ENCODE assay signal across 12 mouse cellular contexts in genomic region chr13:83537163-83537562, GRCm38 (mm10). TPM values are rescaled to one million over a fixed set of nuclear protein-coding genes. Genes with fewer than 3 reads are reported as not detected.
DNase-seq lines count a peak whose midpoint lies in the region; ATAC-seq and TF ChIP-seq lines count a peak whose summit lies in the region.
"Had no signal": no experiment of that assay in that cellular context is flagged by ENCODE, and none has a peak within 500 bp of the region (broad histone marks: within the 10 kb centered on the region; RNA-seq: fewer than 3 reads in every experiment).

No protein-coding gene starts in this region.

- H3K9ac ChIP-seq in forebrain, embryonic 16.5 days (replicated peaks; ENCODE audit: low read depth, low read length), result no peak overlapping the region
- no peak overlapping the region for H3K9ac ChIP-seq in intestine, postnatal 0 days (ENCODE audit: low read depth, low read length)
- H3K9ac ChIP-seq: embryonic facial prominence, embryonic 15.5 days had no signal

- peak overlapping the region; percentile 33; the same call in 1 of the 2 replicates for H3K27ac ChIP-seq in forebrain, embryonic 16.5 days (ENCODE audit: low read length)
- H3K27ac ChIP-seq in intestine, postnatal 0 days (ENCODE audit: low read depth, low read length), result no peak overlapping the region
- H3K27ac ChIP-seq: embryonic facial prominence, embryonic 15.5 days had no signal

- no peak overlapping the region for H3K4me3 ChIP-seq in forebrain, embryonic 16.5 days (replicated peaks; ENCODE audit: low read length)
- H3K4me3 ChIP-seq in intestine, postnatal 0 days (ENCODE audit: low read depth, low read length), result no peak overlapping the region
- H3K4me3 ChIP-seq: embryonic facial prominence, embryonic 15.5 days had no signal

- WGBS in forebrain, embryonic 16.5 days, result 44% methylated on average over 5 of the region's 5 CpGs
- 68% methylated on average over 5 of the region's 5 CpGs for WGBS in intestine, postnatal 0 days

- H3K9me3 ChIP-seq in forebrain, embryonic 16.5 days (ENCODE audit: control insufficient read depth, low read length), result no peaks in the 10 kb centered on the region
- H3K9me3 ChIP-seq in intestine, postnatal 0 days (ENCODE audit: control insufficient read depth), result no peaks in the 10 kb centered on the region
- H3K9me3 ChIP-seq: embryonic facial prominence, embryonic 15.5 days had no signal

- no peaks in the 10 kb centered on the region for H3K36me3 ChIP-seq in forebrain, embryonic 16.5 days (ENCODE audit: control insufficient read depth, insufficient read depth)
- H3K36me3 ChIP-seq in intestine, postnatal 0 days (ENCODE audit: control insufficient read depth, insufficient read depth), result no peaks in the 10 kb centered on the region
- H3K36me3 ChIP-seq: embryonic facial prominence, embryonic 15.5 days had no signal

- no peak for TF ChIP-seq CTCF in intestine, postnatal 0 days (IDR thresholded peaks at IDR 0.05; ENCODE audit: low read depth)

- peak; percentile 63 to 80 for DNase-seq in frontal cortex, adult 2 months (ENCODE audit: extremely low spot score in 1 of 2, low spot score in 1 of 2)
- no peak for DNase-seq in frontal cortex, postnatal 10 days (ENCODE audit: low spot score in 2 of 2)
- DNase-seq in right cerebral cortex, adult 2 months (ENCODE audit: low spot score in 2 of 2), result peak; percentile 65 to 74
- DNase-seq in right cerebral cortex, postnatal 4 days, result no peak
- peak; percentile 65 for DNase-seq in left cerebral cortex, postnatal 4 days
- DNase-seq in thymus, postnatal 36 days, result no peak
- DNase-seq: gastrocnemius, postnatal 25 days; kidney, postnatal 36 days; liver had no signal

- H3K4me2 ChIP-seq in forebrain, embryonic 16.5 days (ENCODE audit: low read length), result no peak overlapping the region; the same call in 1 of the 2 replicates
- no peak overlapping the region for H3K4me2 ChIP-seq in intestine, postnatal 0 days (replicated peaks; ENCODE audit: low read depth)
- H3K4me2 ChIP-seq: embryonic facial prominence, embryonic 15.5 days had no signal

- peaks cover under 1% of the 10 kb centered on the region; the same call in 1 of the 2 replicates for H3K4me1 ChIP-seq in forebrain, embryonic 16.5 days (replicated peaks; ENCODE audit: control insufficient read depth, insufficient read depth, low read length)
- H3K4me1 ChIP-seq in intestine, postnatal 0 days (replicated peaks; ENCODE audit: control insufficient read depth, insufficient read depth, low read length), result no peaks in the 10 kb centered on the region

- ATAC-seq in forebrain, embryonic 16.5 days, result peak; percentile 80
- no peak for ATAC-seq in intestine, postnatal 0 days

- intact Hi-C loops in left cerebral cortex, postnatal 4 days (cut with DNase I), result no loop called here

- H3K27me3 ChIP-seq in forebrain, embryonic 16.5 days (replicated peaks; ENCODE audit: control insufficient read depth, insufficient read depth, low read length), result no peaks in the 10 kb centered on the region
- H3K27me3 ChIP-seq in intestine, postnatal 0 days (replicated peaks; ENCODE audit: control insufficient read depth, insufficient read depth, low read length), result no peaks in the 10 kb centered on the region
- H3K27me3 ChIP-seq: embryonic facial prominence, embryonic 15.5 days had no signal

RNA-seq across cellular contexts. Expression of gene Mef2c, which starts 33.3 kb away (rescaled TPM):
- polyA plus RNA-seq in frontal cortex, adult 2 months (2012; rRNA removed), result 215 and 258 TPM in 2 replicates
- 300 and 367 TPM in 2 replicates for polyA plus RNA-seq in forebrain, embryonic 16.5 days (2015; fragmentation: Nextera tagmentation; extraction: Ambion mirVana)
- total RNA-seq in left cerebral cortex, postnatal 4 days (2021), result 1,000 to 10,000 TPM; 1,096 to 1,344 TPM
- 19.2 and 20.9 TPM in 2 replicates for polyA plus RNA-seq in intestine, postnatal 0 days (2015; fragmentation: Nextera tagmentation; extraction: Ambion mirVana)

Comparison
In these comparisons a context has a peak if more than half of its experiments do, and no peak if none do; other contexts are left out.
1. DNase-seq: peak in frontal cortex, adult 2 months (2 of 2), right cerebral cortex, adult 2 months (2 of 2) and left cerebral cortex, postnatal 4 days (single experiment); none in frontal cortex, postnatal 10 days (0 of 2), right cerebral cortex, postnatal 4 days (single experiment) and thymus, postnatal 36 days (0 of 2).